Mouse (Mus musculus) hindbrain, embryonic 14.5 days (tissue): ENCODE data around the gene St3gal3. TPM values are rescaled to one million over a fixed set of nuclear protein-coding genes. Genes with fewer than 3 reads are reported as not detected.
A peak's percentile ranks its signal among the peaks of the same experiment; 100 is the strongest.

Source experiments
- ATAC-seq: fragments of 200-750 bp; cut with Nextera tagmentation; 2 replicates; pipeline ENCODE4 v1.8.0; 2017; ENCODE audit warnings: moderate number of reproducible peaks, mild to moderate bottlenecking, moderate TSS enrichment, moderate library complexity; ENCODE audit not compliant: low FRiP score
- DNase-seq: peaks from one replicate; pipeline ENCODE4 v3.0.0-alpha.2; 2015; ENCODE audit warnings: low spot score
- H3K27ac ChIP-seq: fragments of 300-500 bp; sonication (generic); 2 replicates; pipeline ENCODE4 v1.5.1; 2014; ENCODE audit warnings: mild to moderate bottlenecking, moderate library complexity
- H3K27me3 ChIP-seq: fragments of 300-500 bp; sonication (generic); 2 replicates; pipeline ENCODE4 v1.6.1; 2014; ENCODE audit warnings: mild to moderate bottlenecking, low read length, mixed read lengths; ENCODE audit not compliant: control insufficient read depth, insufficient read depth
- H3K36me3 ChIP-seq: fragments of 300-500 bp; sonication (generic); replicated peaks from 2 replicates; pipeline ENCODE4 v1.6.1; 2014; ENCODE audit not compliant: control insufficient read depth, insufficient read depth
- H3K4me1 ChIP-seq: fragments of 300-500 bp; sonication (generic); replicated peaks from 2 replicates; pipeline ENCODE4 v1.6.1; 2014; ENCODE audit warnings: antibody characterized with exemption, low read length, mixed read lengths; ENCODE audit not compliant: control insufficient read depth, insufficient read depth
- H3K4me2 ChIP-seq: fragments of 300-500 bp; sonication (generic); replicated peaks from 2 replicates; pipeline ENCODE4 v1.6.1; 2014; ENCODE audit warnings: mild to moderate bottlenecking, moderate library complexity
- H3K4me3 ChIP-seq: fragments of 300-500 bp; sonication (generic); replicated peaks from 2 replicates; pipeline ENCODE4 v1.5.1; 2014; ENCODE audit warnings: mild to moderate bottlenecking, low read length
- H3K9ac ChIP-seq: fragments of 300-500 bp; sonication (generic); 2 replicates; pipeline ENCODE4 v1.6.1; 2014
- H3K9me3 ChIP-seq: fragments of 300-500 bp; sonication (generic); 2 replicates; pipeline ENCODE4 v1.6.1; 2016; ENCODE audit warnings: low read length; ENCODE audit not compliant: control insufficient read depth
- WGBS: fragments of 180-500 bp; shearing (Covaris S2); extraction: QIAGEN DNeasy Blood & Tissue Kit; methylation state at CpG from one replicate; pipeline ENCODE4 v1.1.7; 2014; 5-methylcytosine and 5-hydroxymethylcytosine counted together
- polyA plus RNA-seq: library from polyadenylated mRNA; unstranded; fragments of >200 nt; fragmentation: Nextera tagmentation; extraction: Ambion mirVana; gene quantifications from 2 replicates; pipeline ENCODE4 v1.2.1, GENCODE M21; 2014

Gene St3gal3
- polyA plus RNA-seq, 1 experiment from 2014 or later = 11.5 TPM

DNA sequence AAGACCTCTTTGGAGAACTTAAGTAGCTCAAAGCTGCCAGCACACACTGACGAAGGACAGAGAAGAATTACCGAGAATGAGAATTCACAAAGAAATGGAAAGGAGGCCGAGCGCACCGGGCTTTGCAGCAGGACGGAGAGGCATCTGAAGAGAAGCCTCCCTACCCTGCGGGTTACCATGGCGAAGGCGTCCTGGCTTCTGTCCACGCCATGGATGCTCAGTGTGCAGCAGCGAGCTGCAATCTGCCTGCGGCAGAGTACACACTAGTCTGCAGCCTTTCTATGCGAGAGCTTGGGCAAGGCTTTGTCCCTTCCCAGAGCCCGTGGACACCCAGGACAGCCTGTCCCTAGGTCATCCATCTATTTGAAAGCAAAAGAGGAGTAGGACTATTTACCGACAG lies 21.8 kb upstream of the St3gal3 start:
- Histone ChIP-seq H3K4me3 (no peak overlapping the region), H3K36me3 (peaks cover 99% of the 10 kb centered on the region), H3K9me3 (no peaks in the 10 kb centered on the region), H3K27ac (no peak overlapping the region), H3K4me2 (no peak overlapping the region), H3K27me3 (no peaks in the 10 kb centered on the region), H3K9ac (no peak overlapping the region), H3K4me1 (no peaks in the 10 kb centered on the region)
- 61% methylated on average over 15 of the region's 15 CpGs for WGBS
- ATAC-seq (0 out of 2 replicates have a peak, but pooled peaks have one; percentile 36), DNase-seq (no peak)

DNA sequence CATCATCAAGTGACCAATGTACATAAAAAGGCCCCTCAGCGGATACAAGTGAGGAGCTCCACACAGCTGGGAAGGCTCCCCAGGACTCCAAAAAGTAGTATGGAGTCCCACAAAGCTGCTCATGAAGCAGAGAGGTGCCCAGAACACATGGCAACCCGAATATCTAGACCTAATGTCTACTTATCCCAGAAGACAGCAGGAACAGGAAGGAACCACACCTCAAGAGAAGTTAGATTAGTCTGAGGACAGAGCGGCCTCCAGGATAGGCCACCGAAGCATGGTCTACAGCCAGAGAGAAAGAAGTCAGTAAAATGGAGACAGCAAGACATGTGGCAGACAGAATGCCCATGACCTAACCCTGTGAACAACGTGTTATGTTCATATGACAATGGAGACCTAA lies 20.2 kb upstream of the St3gal3 start:
- ATAC-seq (no peak), DNase-seq (no peak)
- Histone ChIP-seq H3K9me3 (no peaks in the 10 kb centered on the region), H3K4me2 (no peak overlapping the region), H3K4me1 (no peaks in the 10 kb centered on the region), H3K4me3 (no peak overlapping the region), H3K36me3 (peaks cover 98% of the 10 kb centered on the region), H3K27ac (no peak overlapping the region), H3K27me3 (no peaks in the 10 kb centered on the region), H3K9ac (no peak overlapping the region)
- WGBS = 93% methylated on average over 5 of the region's 5 CpGs

DNA sequence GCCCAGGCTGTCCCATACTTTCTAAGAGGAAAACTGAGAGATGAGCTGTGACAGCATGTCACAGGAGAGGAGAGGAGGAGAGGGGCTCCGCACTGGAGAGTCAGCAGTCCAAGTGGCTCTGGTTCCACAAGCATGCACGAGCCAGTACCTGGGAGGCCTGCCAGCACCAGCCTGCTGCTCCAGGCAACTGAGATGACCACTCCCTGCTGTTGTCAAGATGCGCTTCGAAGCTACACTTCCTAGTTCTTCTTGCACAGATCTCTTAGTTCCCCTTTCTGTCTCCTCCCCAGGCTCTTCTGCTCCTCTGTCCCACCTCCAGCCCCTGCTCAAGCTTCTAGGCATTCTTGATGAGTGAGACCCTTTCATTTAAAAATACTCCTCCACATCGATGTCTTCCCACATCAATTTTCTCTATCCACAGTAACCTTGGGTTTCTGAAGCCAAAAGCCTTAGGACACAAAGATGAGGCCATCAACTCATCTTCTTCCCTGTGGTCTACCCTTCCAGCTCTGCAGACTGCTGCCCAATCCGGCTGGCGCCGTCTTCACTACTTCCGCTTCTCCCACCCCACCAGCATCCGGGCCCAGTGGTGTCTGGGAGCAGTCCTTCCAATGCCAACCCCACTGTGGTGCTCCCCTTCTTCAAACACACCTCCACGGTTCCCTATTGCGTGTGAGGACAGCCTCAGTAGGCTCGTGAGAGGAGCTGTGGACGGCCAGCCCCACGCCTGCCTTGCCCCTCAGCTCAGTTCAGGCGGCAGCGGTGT lies 17.5 kb upstream of the St3gal3 start:
- H3K4me3 ChIP-seq = no peak overlapping the region
- no peak overlapping the region for H3K27ac ChIP-seq
- no peak overlapping the region for H3K9ac ChIP-seq
- H3K36me3 ChIP-seq = peaks cover 96% of the 10 kb centered on the region
- H3K4me2 ChIP-seq = no peak overlapping the region
- DNase-seq (no peak), ATAC-seq (no peak)
- WGBS = 94% methylated on average over 17 of the region's 17 CpGs
- no peaks in the 10 kb centered on the region for H3K9me3 ChIP-seq
- H3K4me1 ChIP-seq = no peaks in the 10 kb centered on the region
- H3K27me3 ChIP-seq = no peaks in the 10 kb centered on the region

DNA sequence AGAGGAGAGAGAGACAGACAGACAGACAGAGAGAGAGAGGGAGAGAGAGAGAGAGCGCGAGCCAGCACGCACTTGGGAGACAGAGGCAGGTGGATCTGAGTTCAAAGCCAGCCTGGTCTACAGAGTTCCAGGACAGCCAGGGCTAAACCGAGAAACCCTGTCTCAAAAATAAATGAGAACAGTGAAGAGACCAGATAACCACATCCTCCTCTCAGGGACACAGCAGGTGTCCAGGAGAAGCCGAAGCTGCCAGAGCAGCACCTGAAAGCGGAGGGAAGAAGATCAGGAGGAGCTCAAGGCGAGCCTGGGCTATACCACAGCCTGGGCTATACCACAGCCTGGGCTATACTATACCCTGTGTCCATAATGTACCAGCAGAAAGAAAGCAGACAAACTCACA lies 16.1 kb upstream of the St3gal3 start:
- H3K9me3 ChIP-seq = no peaks in the 10 kb centered on the region
- 93% methylated on average over 7 of the region's 7 CpGs for WGBS
- ATAC-seq = no peak
- no peaks in the 10 kb centered on the region for H3K4me1 ChIP-seq
- peaks cover 97% of the 10 kb centered on the region for H3K36me3 ChIP-seq
- H3K4me2 ChIP-seq = no peak overlapping the region
- H3K4me3 ChIP-seq = no peak overlapping the region
- H3K27ac ChIP-seq = no peak overlapping the region
- DNase-seq = no peak
- no peaks in the 10 kb centered on the region for H3K27me3 ChIP-seq
- H3K9ac ChIP-seq = no peak overlapping the region

DNA sequence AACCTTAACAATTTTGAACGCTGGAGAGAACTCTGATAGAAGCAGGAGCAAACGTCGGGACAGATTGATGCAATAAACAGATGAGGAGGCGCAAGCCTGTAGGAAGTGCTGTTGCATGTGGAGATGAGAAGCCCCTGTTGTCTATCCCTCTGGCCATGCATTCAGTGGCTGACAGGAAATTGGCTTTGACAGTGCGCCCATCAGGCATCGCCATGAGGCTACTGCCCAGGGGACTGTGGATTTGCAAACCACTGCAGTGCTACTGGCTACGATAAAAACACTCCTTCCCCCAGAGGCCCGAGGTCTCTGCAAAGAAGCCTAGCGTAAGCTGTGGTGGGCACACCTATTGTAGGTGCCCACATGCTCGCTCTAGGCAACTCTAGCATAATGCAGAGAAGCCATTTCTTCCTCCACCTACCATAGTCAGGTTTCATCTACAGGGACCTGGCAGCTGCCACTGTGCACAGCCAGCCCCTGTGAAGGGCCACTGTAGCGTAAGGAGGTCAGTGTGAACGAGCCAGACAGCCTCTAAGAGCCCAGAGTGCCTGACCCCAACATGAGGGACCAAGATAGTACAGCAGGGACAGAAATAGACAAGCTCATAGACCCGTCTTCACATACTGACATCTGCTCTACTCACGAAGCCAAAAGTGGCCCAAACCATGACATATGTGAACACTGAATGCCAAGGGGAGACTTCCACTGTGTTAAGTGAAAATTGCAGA lies 15.4 kb upstream of the St3gal3 start:
- DNase-seq (no peak), ATAC-seq (no peak)
- H3K27ac ChIP-seq = no peak overlapping the region
- no peaks in the 10 kb centered on the region for H3K4me1 ChIP-seq
- no peak overlapping the region for H3K9ac ChIP-seq
- peaks cover 97% of the 10 kb centered on the region for H3K36me3 ChIP-seq
- H3K4me2 ChIP-seq = no peak overlapping the region
- H3K4me3 ChIP-seq = no peak overlapping the region
- H3K27me3 ChIP-seq = no peaks in the 10 kb centered on the region
- H3K9me3 ChIP-seq = no peaks in the 10 kb centered on the region
- WGBS = 90% methylated on average over 14 of the region's 14 CpGs

DNA sequence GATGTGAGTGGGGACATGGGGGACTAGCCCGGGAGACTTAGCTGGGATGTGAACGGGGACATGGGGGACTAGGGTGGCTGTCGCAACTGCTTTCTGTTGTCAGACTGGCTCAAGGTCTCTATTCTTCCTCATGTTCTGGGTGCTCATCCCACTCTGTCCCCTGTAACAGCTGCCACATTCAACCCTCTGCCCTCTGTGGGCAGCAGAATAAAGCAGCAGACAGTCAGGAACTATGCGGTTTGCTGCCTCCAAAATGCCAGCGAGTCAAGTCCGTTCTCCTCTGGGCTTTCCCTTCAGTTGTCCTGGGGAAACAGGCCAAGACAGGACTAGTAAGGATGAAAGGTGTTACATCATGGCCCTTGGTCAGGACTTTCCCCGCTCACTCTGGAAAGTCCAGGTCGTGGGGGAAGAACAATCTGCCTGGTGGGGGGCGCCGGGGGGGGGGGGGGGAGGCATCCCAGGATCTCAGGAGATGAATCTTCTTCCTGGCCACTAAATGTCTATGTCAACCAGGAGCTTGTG lies 14.4 kb upstream of the St3gal3 start:
- no peak overlapping the region for H3K4me3 ChIP-seq
- H3K9me3 ChIP-seq = no peaks in the 10 kb centered on the region
- DNase-seq (no peak), ATAC-seq (no peak)
- peaks cover 97% of the 10 kb centered on the region for H3K36me3 ChIP-seq
- no peaks in the 10 kb centered on the region for H3K27me3 ChIP-seq
- H3K4me1 ChIP-seq = no peaks in the 10 kb centered on the region
- WGBS = 89% methylated on average over 10 of the region's 10 CpGs
- no peak overlapping the region for H3K27ac ChIP-seq
- H3K9ac ChIP-seq = no peak overlapping the region
- no peak overlapping the region for H3K4me2 ChIP-seq

DNA sequence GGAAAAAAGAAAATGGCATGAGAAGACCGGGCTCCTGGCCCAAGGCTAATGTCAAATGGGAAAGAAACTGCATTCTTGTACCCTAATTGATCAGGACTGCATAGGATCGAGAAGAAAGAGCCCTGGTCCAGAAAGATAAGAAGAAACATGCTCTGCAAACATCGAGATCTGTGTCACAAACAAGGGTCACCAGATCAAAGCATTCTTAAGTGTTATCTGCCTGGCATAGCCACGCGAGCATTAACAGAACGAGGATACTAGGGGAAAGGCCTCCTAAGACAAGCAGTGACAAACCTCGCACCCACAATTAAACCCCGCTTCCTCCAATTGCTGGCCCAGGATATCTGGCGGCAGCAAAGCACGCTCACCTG lies 13.6 kb upstream of the St3gal3 start:
- H3K4me2 ChIP-seq = no peak overlapping the region
- H3K9me3 ChIP-seq = no peaks in the 10 kb centered on the region
- WGBS = 88% methylated on average over 10 of the region's 10 CpGs
- no peak for DNase-seq
- H3K4me1 ChIP-seq = no peaks in the 10 kb centered on the region
- no peak overlapping the region for H3K9ac ChIP-seq
- peaks cover 97% of the 10 kb centered on the region for H3K36me3 ChIP-seq
- no peak overlapping the region for H3K27ac ChIP-seq
- H3K27me3 ChIP-seq = no peaks in the 10 kb centered on the region
- H3K4me3 ChIP-seq = no peak overlapping the region
- no peak for ATAC-seq

DNA sequence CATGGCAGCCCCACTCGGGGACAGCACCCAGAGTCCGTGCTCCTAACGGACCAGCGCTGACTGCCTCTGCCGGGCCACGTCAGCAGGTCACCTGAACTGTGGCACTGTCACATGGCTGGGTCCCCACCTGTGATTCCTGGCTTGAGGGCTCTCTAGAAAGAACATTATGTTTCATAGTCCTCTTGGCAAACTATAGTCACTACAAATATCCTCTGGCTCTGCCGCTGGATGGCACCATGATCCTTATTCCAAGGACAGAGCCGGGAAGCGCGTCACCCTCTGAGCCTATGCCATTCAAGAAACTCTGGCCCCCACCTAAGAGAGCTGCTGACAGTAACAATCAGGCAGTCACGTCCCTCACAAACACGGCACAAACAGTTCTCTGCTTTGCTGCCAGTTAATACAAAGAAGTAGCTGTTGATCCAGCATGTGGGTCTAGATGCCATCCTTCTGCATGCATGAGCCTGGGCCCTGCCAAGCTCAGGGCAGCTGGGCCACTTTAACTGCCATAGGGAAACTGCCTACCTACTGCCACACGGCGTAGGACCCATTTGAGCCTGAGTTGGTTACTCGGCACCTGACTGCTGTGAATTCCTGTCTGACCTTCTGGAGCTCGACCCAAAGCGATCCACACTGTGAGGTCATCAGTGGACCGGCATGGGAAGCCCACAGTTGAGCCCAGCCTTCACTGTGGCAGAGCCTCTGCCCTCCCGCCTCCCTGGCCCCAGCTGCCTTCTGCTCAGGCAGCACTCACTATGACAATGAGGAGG lies 13.0 kb upstream of the St3gal3 start:
- peaks cover 97% of the 10 kb centered on the region for H3K36me3 ChIP-seq
- H3K4me2 ChIP-seq = no peak overlapping the region
- WGBS = 92% methylated on average over 19 of the region's 19 CpGs
- H3K27ac ChIP-seq = peak overlapping the region; percentile 57; the same call in 1 of the 2 replicates
- no peaks in the 10 kb centered on the region for H3K4me1 ChIP-seq
- no peaks in the 10 kb centered on the region for H3K27me3 ChIP-seq
- 0 out of 2 replicates have a peak, but pooled peaks have one; percentile 19 for ATAC-seq
- no peak overlapping the region for H3K4me3 ChIP-seq
- H3K9ac ChIP-seq = no peak overlapping the region
- no peaks in the 10 kb centered on the region for H3K9me3 ChIP-seq
- no peak for DNase-seq

DNA sequence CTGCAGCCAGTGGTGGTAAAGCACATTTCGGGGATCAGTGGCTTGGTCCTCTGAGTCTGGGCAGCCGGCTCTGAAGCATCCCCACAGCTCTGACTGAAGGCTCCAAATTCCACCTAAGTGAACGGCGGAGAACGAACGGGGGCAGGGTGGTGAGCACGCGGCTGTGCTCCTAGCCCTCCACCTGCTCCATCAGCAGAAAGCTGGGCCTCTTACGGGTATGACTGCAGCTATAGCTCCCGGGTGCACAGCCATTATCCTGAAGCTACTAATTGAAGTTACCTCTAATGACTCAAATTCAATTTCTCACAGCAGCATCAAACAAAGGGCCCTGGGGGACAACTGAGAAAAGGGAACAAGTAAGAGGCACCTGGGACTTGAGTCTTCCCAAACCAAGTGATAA lies 12.4 kb upstream of the St3gal3 start:
- no peaks in the 10 kb centered on the region for H3K27me3 ChIP-seq
- ATAC-seq (no peak), DNase-seq (no peak)
- no peak overlapping the region for H3K4me2 ChIP-seq
- WGBS = 75% methylated on average over 10 of the region's 10 CpGs
- H3K4me3 ChIP-seq = no peak overlapping the region
- H3K9ac ChIP-seq = no peak overlapping the region
- H3K36me3 ChIP-seq = peaks cover 97% of the 10 kb centered on the region
- peak overlapping the region; percentile 57; the same call in 1 of the 2 replicates for H3K27ac ChIP-seq
- no peaks in the 10 kb centered on the region for H3K4me1 ChIP-seq
- no peaks in the 10 kb centered on the region for H3K9me3 ChIP-seq
